Mouse (Mus musculus): Measurements from ENCODE around the gene Vegfd.
A peak's percentile ranks its signal among the peaks of the same experiment; 100 is the strongest.

The Vegfd gene

GRCm38 (mm10) chrX:164373081-164373480 is at the start of gene Vegfd:
TSS of gene Vegfd (plus strand) at chrX:164373378.
- no peak for DNase-seq (ENCODE audit: low read depth, low spot score)

DNA sequence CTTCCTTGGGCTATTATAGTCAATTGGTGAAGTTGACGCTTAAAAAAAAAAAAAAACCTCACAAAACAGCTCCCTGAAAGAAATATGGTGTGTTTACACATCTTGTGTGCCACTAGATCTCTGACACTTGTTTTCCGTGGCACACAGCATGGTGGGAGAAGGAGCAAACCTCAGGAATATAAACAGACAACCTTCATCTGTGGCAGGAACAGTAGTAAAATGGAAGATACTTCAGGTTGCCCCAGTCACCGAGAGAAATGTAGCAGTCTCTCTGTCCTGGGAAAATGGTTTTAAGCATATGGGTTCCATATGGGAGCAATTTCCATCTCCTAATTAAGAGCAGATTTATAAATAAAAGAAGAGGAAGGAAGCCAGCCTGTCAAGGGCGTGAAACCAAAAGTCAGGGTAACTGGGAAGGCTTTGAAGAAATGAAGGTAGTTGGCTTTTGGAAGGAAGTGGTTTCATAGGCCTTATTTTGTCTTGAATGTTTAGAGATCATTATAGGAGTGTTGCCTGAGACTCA is 49.7 kb upstream of the Vegfd start:
- DNase-seq (ENCODE audit: low read depth, low spot score): no peak

GRCm38 (mm10) chrX:164330351-164330750 is 42.8 kb upstream of the Vegfd start:
- no peak for DNase-seq (ENCODE audit: low read depth, low spot score)

- no peak for DNase-seq (ENCODE audit: low read depth, low spot score)
Measured at GRCm38 (mm10) chrX:164330766-164331165, 42.4 kb upstream of the Vegfd start.

DNA sequence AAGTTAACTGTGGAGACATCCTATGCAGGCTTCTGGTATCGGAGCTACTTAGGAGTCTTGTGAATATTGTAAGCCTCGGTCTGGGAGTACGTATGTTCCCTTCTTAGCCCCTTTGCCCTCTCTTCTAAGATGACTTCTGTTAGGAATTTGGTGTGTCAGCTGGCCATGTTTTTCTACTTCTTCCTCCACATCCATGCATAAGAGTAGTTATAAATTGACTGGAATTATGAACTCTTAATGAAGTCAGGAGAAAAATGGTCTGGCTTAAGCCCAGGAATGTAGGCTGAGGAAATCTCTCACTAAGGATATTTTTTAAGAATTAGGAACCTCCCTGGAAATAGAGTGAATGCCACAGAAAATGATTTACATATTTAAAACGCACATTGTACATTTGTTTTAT is 34.6 kb upstream of the Vegfd start:
- DNase-seq (ENCODE audit: low read depth, low spot score): no peak

DNA sequence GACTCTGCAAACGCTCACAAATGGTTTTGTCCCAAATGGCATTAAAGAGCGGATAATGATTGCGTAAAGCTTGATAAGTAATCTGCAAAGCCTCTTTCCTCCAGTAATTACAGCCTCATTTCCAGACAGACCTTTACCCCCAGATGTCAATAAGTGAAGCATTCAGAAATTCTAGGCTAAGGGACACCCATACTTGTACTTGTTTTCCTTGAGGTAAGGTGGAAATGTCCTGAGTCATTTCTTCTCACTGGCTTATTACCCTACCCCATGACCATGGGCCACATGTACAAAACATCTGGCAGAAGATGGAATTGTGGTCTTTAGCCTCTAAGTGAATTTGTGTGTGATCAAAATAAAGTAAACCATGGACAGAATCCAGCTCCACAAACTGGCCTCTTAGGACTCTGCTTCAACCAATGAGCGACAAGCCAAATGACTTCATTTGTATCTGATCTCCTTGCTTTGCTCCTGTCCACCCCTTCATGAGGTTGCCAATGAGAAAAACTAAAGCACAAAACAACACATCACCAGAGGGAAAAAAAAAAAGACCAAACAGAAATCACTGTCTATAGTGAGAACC is 27.7 kb upstream of the Vegfd start:
- peak; percentile 3 for DNase-seq (ENCODE audit: low read depth, low spot score)

GRCm38 (mm10) chrX:164348937-164349336 is 24.2 kb upstream of the Vegfd start:
- no peak for DNase-seq (ENCODE audit: low read depth, low spot score)

- DNase-seq (ENCODE audit: low read depth, low spot score): no peak
Measured at GRCm38 (mm10) chrX:164365153-164365865, 7.9 kb upstream of the Vegfd start.

- no peak for DNase-seq (ENCODE audit: low read depth, low spot score)
Measured at GRCm38 (mm10) chrX:164370576-164370975, 2.6 kb upstream of the Vegfd start.

GRCm38 (mm10) chrX:164374586-164374985 is 1.4 kb downstream of the Vegfd start:
- DNase-seq (ENCODE audit: low read depth, low spot score): no peak

DNA sequence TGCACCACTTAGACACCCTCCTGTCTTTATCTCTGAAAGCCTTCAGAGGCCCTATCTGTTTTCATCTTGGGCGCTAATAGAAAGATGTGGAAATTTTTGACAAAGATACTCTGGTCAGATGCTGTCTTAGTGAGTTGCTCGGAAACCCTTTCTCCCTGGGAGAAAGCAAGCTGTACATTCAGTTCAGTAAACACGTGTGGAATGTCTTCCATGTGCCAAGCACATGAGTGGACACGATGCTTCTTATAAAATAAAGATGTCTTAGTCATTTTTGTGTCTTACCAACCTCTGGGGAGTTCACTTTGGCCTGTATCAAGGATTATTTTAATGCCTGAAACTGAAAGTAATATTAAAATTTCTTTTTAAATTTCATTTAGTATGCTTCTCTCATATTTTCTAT is 6.5 kb downstream of the Vegfd start:
- no peak for DNase-seq (ENCODE audit: low read depth, low spot score)

DNA sequence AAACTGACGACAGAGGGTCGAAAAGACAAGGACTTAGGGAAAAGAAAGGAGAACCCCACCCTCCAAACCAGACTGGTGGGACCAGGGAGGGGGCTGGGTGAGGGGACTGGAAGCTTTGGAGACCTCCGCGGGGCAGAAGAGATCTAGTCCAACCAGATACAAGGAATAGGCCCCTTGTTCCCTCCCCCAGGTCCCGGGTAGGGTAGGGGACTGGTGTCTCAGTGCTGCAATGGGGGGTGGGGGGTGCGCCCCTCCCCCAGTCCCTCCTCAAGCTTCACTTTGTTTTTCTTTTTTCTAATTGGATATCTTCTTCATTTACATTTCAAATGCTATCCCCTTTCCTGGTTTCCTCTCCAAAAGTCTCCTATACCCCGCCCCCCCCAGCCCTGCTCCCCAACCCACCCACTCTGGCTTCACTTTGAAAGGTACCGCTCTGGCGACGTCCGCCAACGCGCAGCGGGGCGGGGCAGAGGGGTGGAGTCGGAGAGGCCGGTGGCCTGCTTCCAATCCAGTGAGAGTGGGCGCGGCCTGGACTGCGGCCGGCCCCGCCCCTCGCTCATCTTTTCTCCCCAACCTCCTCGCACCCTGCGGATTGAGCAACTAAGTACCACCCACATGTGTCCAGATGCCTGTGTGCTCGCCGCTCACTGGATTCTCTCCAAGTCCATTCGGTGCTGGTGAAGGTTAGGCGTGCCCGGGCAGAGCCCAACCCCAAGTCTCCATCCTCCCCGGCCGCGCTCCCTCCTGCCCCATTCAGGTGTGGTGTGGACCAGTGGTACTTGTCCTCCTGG is 8.6 kb downstream of the Vegfd start:
- DNase-seq (ENCODE audit: low read depth, low spot score): peak; percentile 37

DNA sequence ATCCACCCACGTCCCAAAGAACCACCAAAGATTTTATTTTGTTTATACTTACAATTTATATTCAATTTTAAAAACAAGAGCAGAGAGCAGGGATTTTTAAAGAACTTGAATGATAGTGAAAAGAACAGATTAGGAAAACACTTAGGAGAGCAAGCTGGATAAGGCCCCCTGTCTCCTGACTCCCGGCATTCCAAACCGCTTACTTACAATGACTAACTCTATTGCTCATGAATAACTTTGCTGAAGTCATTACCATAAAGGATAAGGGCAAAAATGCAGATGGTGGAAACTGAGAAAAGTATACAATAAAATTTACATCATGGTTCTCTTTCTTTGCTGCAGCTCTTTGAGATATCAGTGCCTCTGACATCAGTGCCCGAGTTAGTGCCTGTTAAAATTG is 20.9 kb downstream of the Vegfd start:
- DNase-seq (ENCODE audit: low read depth, low spot score): no peak

- DNase-seq (ENCODE audit: low read depth, low spot score): no peak
Measured at GRCm38 (mm10) chrX:164398456-164398855, 25.3 kb downstream of the Vegfd start.

GRCm38 (mm10) chrX:164405080-164405649 is 32.0 kb downstream of the Vegfd start:
- no peak for DNase-seq (ENCODE audit: low read depth, low spot score)

DNA sequence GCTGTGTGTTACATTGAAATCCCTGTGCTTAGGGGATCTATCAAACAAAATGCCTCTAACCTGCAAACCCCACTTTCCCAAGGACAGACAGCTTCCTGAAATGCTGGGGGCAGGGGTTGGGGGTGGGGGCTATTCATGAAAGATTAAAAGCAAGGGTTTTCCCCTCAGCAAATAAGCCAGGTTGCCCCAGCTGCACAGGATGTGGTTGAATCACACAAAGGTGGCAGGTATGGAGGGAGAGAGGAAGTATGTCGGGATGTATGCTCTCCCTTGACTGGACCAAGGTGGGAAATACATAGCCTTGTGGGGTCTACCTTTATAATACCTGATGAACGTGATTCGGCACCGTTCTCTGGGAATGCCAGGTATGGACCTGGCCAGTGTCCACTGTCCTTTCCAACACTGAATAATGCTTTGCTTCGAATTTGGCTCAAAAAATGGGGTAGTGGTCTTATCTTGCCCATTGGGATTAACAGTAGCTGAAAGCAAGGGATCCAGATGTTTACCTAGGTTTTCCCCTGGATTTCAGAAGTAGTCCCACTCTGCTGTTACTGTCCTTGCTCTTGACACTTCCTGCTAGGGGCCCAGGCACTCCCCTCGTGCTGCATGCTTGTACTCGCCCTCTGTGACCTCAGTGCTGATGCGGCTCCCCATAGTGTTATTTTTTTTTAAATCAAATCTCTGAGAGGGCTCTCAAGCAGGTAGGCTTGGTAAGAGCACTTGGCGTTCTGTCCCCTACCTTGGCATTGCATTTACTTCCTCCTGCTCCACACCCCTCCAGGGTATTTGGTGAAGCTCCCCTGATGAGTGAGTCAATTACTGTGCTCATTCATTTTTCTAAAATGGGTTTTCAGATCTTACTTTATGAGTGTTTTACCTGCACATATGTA is 33.2 kb downstream of the Vegfd start:
- DNase-seq (ENCODE audit: low read depth, low spot score): no peak

DNA sequence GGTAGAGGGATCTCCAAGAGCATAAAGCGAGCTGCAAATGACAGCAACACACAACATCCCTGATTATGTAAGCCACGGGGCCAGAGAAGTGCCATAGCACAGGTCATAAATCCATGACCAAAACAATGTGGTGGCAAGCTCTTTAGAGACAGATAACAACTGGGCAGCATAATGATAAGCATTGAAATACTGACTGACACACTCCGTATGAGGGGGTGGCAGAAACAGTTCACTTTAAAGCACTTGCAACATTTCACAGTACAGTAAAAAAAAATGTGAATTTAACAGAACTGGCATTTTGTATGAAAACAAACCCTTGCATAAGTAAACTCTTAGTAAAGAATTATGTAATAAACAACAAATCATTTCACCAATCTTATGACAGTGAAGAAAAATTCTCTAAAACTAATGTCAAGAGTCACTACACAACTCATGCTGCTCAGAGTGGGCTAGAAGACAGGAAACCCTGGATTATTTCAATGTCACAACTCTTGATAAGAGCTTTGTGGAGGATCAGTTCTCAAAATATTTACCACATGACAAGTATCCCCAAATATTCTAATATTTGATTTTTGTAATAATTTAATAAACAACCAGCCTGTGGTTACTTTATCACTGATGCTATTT is 35.2 kb downstream of the Vegfd start:
- no peak for DNase-seq (ENCODE audit: low read depth, low spot score)

- DNase-seq (ENCODE audit: low read depth, low spot score): no peak
Measured at GRCm38 (mm10) chrX:164410562-164410961, 37.4 kb downstream of the Vegfd start.

- no peak for DNase-seq (ENCODE audit: low read depth, low spot score)
Measured at GRCm38 (mm10) chrX:164416803-164417202, 43.6 kb downstream of the Vegfd start.

- DNase-seq (ENCODE audit: low read depth, low spot score): no peak
Measured at GRCm38 (mm10) chrX:164418008-164418407, 44.8 kb downstream of the Vegfd start.
